Mouse (Mus musculus) cerebellum, postnatal 14 days (tissue): ENCODE data around the gene Klk14.
A peak's percentile ranks its signal among the peaks of the same experiment; 100 is the strongest.
"Not testable (repeated sequence)": the region's sequence is repeated elsewhere in the genome, so short reads cannot be mapped to it uniquely, and the experiment has no call there.

Source experiments
- DNase-seq, 2 experiments: peaks; one replicate each; pipeline ENCODE4 v3.0.0; 2021; ENCODE audit warnings: mixed read lengths in 2 of 2

Klk14 gene

DNA sequence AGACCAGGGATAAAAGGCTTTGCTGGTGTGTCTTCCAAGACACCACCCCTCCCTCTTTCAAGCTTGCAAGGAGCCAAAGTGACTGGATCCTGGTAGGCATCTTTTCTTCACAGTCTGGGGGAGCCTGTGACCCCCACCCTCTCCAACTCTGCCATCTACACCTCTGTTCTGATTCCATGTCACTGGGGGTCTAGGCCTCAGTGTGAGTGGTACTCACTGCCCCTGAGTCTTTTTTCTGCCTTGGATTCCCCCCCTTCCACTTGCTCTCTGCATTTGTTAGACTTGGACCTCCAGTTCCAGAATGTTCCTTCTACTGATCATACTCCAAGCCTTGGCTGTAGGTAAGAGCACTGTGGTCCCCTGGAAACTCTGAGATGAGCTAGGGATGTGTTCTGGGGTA, at the start of gene Klk14:
TSS of gene Klk14 (plus strand) at position 301 of the 400 bp plus-strand sequence.
- DNase-seq = no peak

DNA sequence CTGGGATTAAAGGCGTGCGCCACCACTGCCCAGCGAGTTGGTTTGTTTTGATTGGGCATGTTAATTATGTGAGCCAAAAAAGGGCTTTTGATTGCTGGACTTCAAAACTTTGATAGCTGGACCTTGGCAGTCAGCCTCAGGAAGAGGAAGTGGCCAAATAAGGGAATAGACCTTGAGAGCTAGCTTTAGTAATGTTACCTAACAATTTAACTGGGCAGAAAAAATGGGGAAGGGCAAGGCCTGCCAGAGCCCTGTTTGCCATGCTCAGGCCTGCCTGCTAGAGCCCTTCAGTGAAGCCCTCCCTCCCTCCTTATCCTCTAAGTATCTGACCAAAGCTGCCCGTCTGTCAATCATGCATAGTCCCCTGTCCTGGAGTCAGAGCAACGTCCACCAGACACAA, 47.6 kb upstream of the Klk14 start:
- no peak for DNase-seq

DNA sequence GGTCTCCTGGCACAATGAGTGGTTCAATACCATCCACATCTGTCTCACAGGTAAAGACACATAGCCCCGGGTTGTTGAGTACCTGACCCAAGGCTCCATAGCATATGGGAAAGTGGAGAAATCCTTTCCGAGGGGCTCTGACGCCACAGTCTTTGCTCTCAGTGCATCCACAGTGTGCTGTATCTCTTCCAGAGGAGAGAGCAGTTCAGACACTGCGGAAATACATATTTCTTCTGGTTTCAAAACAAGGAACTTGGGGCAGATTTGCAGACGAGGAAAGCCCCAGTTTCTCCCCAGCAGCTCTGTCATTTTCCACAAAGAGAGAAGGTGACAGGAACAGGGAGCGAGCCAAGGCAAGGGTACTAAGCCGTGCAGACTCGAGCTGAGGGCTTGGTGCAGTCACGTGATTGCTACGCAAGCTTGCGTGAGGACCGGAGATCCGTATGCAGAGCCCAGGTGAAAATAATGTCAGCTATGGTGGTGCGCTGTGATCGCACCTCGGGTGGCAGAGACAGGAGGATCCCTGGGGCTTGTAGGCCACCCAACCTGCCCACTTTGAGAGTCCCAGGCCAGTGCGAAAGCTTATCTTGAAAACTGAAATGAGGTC, 47.1 kb upstream of the Klk14 start:
- no peak for DNase-seq

DNA sequence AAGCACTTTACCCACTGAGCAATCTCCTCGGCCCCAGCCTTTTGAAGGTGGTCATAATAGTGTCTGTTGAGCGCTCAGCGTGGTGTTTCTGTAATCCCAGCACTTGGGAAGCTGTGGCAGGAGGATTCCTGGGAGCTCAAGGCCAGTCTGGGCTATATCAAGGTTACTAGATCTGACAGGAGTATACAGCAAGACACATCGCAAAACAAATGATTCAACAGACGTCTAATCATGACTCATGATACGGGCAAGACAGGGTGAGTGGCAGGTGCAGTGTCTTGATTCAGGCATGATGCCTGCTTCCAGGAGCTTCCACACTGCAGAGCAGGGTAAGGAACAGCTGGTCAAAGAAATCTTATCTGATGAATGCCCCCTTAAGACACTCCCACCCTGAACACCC, 37.5 kb upstream of the Klk14 start:
- no peak for DNase-seq

DNA sequence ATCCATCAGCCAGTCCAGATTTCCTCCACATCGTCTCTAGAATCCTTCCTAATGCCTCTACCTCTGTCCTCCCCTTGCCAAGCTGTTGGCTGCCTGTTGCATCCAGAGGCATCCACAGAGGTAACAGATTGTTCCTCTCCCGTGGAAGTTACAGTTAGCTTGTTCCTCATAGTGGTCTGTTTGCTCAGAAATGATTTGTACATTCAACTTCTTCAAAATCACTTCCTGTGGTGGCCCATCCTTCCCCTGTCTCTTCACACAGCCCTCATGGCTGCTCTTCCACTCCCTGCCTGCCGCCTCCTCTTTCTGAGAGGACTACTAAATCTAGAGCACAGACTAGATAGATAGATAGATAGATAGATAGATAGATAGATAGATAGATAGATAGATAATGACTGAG, 35.7 kb upstream of the Klk14 start:
- no peak for DNase-seq

DNA sequence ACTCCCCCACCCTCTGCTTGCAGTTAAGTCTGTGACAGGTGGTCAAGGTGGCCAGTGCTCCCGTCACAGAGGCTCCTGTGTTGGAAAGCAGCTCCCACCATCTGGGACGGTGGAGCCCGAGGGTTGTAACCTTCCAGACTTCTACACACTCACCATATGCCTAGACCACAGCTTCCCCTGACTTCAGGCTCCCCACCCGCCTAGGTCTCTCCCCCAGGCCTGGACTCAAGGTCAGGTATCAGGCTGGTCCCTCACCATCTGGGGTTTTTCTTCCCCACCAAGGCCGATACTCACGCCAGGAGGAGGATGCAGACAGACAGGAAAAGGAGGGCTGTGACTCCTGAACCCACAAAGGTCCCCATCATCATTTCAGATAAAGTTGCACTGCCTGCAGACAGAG, 34.0 kb upstream of the Klk14 start:
- no peak for DNase-seq

- DNase-seq = no peak
Observed at GRCm38 (mm10) chr7:43660002-43660401, 30.2 kb upstream of the Klk14 start, which contains the start of gene Siglece. Gene Siglece, minus strand, starts transcription at chr7:43660161.

DNA sequence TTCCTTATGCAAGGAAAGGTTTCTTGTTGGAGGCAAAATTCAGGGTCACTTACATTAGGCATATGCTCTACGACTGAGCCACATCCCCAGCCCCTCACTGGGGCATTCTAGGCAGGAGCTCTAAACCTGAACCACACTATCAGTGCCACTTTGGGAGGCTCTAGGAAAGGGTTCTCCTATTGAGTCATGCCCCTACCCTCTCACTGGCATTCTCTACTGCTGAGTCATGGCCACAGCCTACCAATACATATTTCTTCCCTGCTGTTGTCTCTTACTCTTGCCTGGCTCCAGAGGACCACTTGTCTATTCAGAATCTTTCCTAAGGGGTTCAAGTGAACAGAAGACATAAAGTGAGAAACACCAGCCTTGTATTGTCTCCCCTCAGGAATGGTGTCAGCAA, 27.4 kb upstream of the Klk14 start:
- no peak for DNase-seq

DNA sequence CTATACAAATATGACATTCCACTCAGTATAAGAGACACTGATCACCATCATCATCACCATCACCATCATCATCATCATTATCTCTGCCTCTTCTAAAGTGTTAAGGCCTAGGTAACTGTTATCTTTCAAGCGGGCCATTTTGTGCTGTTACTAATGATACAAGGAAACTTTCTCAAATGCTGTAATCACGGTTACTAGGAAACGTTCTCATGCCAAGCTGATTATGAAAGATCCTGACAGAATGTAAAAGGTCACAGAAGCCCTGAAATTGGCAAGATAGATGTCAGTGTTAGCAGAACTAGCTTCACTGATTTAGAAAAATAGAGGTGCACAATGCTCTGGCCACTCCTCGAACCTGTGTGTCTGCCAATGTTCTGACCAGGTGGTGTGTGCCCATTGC, 23.0 kb upstream of the Klk14 start:
- not testable (repeated sequence) for DNase-seq

GRCm38 (mm10) chr7:43668582-43668981, 21.6 kb upstream of the Klk14 start:
- DNase-seq = no peak

GRCm38 (mm10) chr7:43671064-43671808, 19.0 kb upstream of the Klk14 start:
- peak in 1 of 2 experiments; percentile 16 for DNase-seq

GRCm38 (mm10) chr7:43671809-43672580, 18.2 kb upstream of the Klk14 start, which contains the start of gene Ctu1:
Gene Ctu1, plus strand, starts transcription at chr7:43672016.
- DNase-seq = peak; percentile 84 to 89

GRCm38 (mm10) chr7:43672581-43673260, 17.5 kb upstream of the Klk14 start:
- no peak for DNase-seq

GRCm38 (mm10) chr7:43675091-43675490, 15.1 kb upstream of the Klk14 start:
- DNase-seq = no peak

DNA sequence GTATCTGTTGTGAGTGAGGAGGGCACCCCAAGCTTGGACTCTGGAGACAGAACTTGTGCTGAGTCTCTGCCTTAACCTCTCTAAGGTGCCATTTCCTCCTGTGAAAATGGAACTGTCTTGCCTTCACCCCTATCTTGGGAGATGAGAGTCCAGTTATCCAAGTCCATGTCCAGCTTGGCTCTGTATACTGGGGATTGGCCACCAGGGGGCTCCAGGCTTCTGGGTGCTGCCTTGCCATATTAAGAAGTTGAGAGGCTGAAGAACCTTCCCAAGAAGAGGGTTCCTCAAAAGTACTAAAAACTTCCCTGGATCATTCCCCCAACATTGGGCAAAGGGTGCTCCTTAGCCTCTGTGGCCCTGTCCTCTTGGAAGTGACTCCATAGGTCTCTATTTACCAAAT, 11.7 kb upstream of the Klk14 start:
- DNase-seq = peak; percentile 30 to 51

DNA sequence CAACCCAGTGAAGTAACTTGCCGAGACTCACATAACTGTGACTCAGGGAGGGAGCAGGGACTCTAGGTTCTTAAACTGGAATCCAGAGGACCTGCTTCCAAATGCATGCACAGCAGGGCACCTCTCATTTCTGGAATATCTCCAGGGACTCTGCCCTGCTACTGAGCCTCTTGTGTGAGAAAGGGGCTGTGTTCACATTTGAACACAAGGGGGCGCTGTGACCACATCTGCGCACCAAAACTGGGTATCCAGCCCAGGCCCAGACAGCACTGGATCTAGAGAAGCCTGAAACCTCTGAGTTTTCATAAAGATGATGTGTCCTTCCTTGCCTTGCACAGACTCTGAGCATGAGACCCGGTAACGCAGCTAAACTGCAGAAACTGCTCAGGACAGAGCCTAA, 9.3 kb upstream of the Klk14 start:
- peak; percentile 61 to 80 for DNase-seq

GRCm38 (mm10) chr7:43682511-43682910, 7.7 kb upstream of the Klk14 start:
- not testable (repeated sequence) for DNase-seq

- DNase-seq = no peak
Observed at GRCm38 (mm10) chr7:43685088-43685487, 5.1 kb upstream of the Klk14 start.

DNA sequence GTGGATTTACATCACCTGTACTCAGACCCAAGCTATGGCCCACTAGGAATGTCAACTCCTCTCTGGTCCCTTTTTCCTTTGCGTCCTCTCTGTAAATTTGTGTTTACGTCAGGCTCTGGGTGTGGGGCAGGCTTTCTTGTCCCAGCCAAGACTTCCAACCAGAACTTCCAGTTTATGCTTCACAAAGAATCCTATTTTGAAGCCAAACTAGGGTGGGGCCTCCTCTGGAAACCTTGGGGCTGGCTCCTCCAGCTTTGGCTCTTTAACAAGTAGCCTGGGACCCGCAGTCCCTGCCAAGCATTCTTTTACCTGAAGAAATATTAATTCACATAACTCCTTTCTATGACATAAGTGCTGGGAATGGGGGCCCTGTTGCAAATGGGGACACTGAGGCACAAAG, 19.8 kb downstream of the Klk14 start:
- DNase-seq = no peak

- no peak for DNase-seq
Observed at GRCm38 (mm10) chr7:43712267-43712666, 22.0 kb downstream of the Klk14 start, which contains the start of gene Klk13. Gene Klk13, plus strand, starts transcription at chr7:43712567.

- DNase-seq = no peak
Observed at GRCm38 (mm10) chr7:43712917-43713316, 22.7 kb downstream of the Klk14 start.

DNA sequence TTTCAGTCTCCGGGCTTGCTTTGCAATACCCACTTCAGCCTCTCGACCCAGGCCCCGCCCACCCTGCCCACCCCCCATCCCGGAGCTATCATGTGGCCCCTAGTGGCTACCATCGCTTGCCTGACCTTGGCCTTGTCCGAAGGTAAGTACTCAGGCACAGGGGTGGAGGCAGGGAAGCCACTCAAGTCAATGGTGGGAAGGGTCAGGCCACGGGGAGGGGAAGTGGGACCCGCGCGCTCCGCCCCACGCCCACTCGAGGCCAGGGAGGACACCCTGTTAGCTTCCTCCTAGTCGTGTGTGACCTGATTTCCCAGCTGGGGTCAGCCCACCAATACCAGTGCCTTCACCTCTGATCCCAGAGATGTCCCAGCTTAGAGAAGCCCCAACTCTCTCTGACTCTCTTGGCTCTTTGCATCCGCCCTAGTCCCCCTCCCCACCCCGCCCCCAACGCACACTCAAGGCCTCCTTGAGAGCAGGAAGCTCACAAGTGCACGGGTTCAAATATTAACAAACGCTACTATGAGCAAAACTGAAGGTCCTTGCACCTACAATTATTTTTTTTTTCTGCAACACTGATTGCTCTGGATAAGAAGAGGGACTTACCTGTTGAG, 23.6 kb downstream of the Klk14 start:
- no peak for DNase-seq
